Mouse (Mus musculus) thymus, postnatal 10 days (tissue): ENCODE measurements around the gene 3110001I22Rik.
"Not testable (repeated sequence)": the region's sequence is repeated elsewhere in the genome, so short reads cannot be mapped to it uniquely, and the experiment has no call there.

Source experiments
- DNase-seq, 2 experiments: peaks; one replicate each; pipeline ENCODE4 v3.0.0; 2021; ENCODE audit warnings: low spot score in 2 of 2

Gene 3110001I22Rik

GRCm38 (mm10) chr16:13671685-13672385, at the start of gene 3110001I22Rik, which contains the start of gene Bfar:
Gene 3110001I22Rik (plus strand): TSS chr16:13671929.
Gene Bfar (plus strand): TSS chr16:13671858.
- peak; percentile 87 to 88 for DNase-seq

- no peak for DNase-seq
These were observed 43.4 kb upstream of the 3110001I22Rik start for GRCm38 (mm10) chr16:13628345-13628744.

GRCm38 (mm10) chr16:13638198-13638597, 33.5 kb upstream of the 3110001I22Rik start:
- not testable (repeated sequence) for DNase-seq

GRCm38 (mm10) chr16:13639508-13639907, 32.2 kb upstream of the 3110001I22Rik start:
- no peak for DNase-seq

- DNase-seq = peak; percentile 5 to 18
These were observed 31.7 kb upstream of the 3110001I22Rik start for GRCm38 (mm10) chr16:13640064-13640463.

GRCm38 (mm10) chr16:13644474-13644873, 27.3 kb upstream of the 3110001I22Rik start:
- DNase-seq = no peak

GRCm38 (mm10) chr16:13645930-13646329, 25.8 kb upstream of the 3110001I22Rik start:
- no peak for DNase-seq

GRCm38 (mm10) chr16:13658886-13659285, 12.8 kb upstream of the 3110001I22Rik start:
- no peak for DNase-seq

GRCm38 (mm10) chr16:13660736-13661135, 11.0 kb upstream of the 3110001I22Rik start:
- no peak for DNase-seq

- DNase-seq = peak; percentile 92 to 93
These were observed 3.8 kb upstream of the 3110001I22Rik start, which contains the start of gene Parn for GRCm38 (mm10) chr16:13667878-13668343. Gene Parn (minus strand): TSS chr16:13668170.

- DNase-seq = peak; percentile 7 to 10
These were observed 3.2 kb upstream of the 3110001I22Rik start for GRCm38 (mm10) chr16:13668402-13669108.

- no peak for DNase-seq
These were observed 2.4 kb upstream of the 3110001I22Rik start for GRCm38 (mm10) chr16:13669282-13669681.

- DNase-seq = not testable (repeated sequence)
These were observed 833 bp upstream of the 3110001I22Rik start for GRCm38 (mm10) chr16:13670896-13671295.

- DNase-seq = peak; percentile 52 to 58
These were observed 713 bp downstream of the 3110001I22Rik start for GRCm38 (mm10) chr16:13672386-13672898.

GRCm38 (mm10) chr16:13673114-13673513, 1.4 kb downstream of the 3110001I22Rik start:
- DNase-seq = no peak

- no peak for DNase-seq
These were observed 2.8 kb downstream of the 3110001I22Rik start for GRCm38 (mm10) chr16:13674511-13674910.

GRCm38 (mm10) chr16:13678601-13679319, 7.0 kb downstream of the 3110001I22Rik start:
- no peak for DNase-seq

GRCm38 (mm10) chr16:13698998-13699397, 27.3 kb downstream of the 3110001I22Rik start:
- DNase-seq = no peak

- DNase-seq = no peak
These were observed 30.5 kb downstream of the 3110001I22Rik start for GRCm38 (mm10) chr16:13702184-13702583.

- DNase-seq = no peak
These were observed 32.9 kb downstream of the 3110001I22Rik start for GRCm38 (mm10) chr16:13704676-13705075.

GRCm38 (mm10) chr16:13714910-13715309, 43.2 kb downstream of the 3110001I22Rik start:
- DNase-seq = no peak
